Mouse (Mus musculus): ENCODE measurements around the gene Orc5.

DNA sequence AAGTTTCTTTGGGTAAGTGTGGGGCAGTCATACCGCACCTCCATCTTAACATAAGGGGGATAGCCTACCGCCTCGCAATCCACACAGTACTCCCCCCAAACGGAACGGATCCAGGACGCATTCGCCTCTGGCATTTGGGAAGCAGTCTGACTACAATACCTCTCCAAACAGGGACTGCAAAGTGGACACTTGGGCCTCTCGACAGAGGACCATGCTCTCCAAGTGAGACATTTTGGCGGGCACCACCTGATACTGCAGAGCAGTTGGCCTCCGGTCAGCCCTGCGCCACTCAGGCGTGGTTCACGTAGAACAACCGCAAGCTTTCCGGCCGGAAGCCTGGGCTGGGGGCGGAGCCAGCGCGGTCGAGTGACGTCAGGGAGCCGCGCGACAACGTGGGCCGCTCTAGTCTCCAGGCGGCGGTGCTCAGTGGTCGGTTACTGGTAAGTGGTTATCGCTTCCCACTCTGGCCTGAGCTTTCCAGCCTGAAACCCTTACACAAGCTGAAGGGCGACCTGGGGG, at the start of gene Orc5:
- TF ChIP-seq CTCF (IDR thresholded peaks at IDR 0.05; ENCODE audit: low read depth) = no peak
- TF ChIP-seq EP300 (IDR thresholded peaks at IDR 0.05; ENCODE audit: low read depth) = no peak
